Mouse (Mus musculus): ENCODE data around the gene Trappc1.
"Not testable (repeated sequence)": the region's sequence is repeated elsewhere in the genome, so short reads cannot be mapped to it uniquely, and the experiment has no call there.

Gene Trappc1

DNA sequence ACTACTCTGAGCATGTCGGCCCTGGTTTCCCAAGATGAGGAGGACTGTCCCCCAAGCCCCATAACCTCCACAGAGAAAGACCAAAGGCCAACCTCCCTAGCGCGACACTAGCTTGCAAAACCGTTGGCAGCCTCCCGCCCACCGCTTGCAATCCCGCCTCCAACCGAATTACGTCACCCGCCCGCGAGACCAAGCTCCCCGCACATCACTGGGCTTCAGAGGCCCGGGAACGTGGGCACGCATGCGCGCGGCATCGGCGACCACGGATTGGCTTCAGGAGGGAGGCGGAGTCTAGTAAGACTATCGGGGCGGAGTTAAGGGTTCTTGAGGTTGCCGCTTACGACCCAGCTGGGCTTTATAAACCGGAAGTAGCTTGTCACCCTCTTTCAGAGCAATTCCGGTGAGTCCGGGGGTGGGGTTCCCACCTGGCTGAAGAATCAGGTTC lies at the start of gene Trappc1, which contains the start of gene Cntrob:
TSS of gene Trappc1 (plus strand) at position 314 of the 445 bp plus-strand sequence.
TSS of gene Cntrob (minus strand) at position 109 of the 445 bp plus-strand sequence.
- DNase-seq, result peak; percentile 100

DNA sequence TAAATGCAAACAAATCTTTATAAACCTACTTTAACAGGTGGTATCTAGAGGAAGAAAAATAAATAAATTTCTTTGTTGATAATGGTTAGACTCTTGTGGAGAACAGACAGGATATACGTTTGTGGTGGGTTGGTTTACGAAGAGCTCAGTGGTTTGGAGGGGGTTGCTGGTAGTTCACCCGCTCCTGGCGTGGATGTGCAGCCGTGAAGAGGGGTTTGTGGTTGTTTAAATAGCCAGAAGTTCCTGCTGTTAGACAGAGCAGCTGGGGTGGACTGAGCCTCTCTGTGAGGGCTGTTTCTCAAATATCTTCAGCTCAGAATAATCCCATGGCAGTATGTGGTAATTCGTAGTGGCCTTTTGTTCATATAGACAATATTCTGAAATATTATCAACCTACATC lies 48.1 kb upstream of the Trappc1 start:
- peak; percentile 20 for DNase-seq

GRCm38 (mm10) chr11:69276081-69276480 lies 47.7 kb upstream of the Trappc1 start:
- DNase-seq, result no peak

GRCm38 (mm10) chr11:69277267-69277666 lies 46.5 kb upstream of the Trappc1 start:
- DNase-seq, result no peak

- DNase-seq, result no peak
These were observed 32.7 kb upstream of the Trappc1 start for GRCm38 (mm10) chr11:69291111-69291510.

GRCm38 (mm10) chr11:69295286-69295685 lies 28.5 kb upstream of the Trappc1 start:
- DNase-seq, result no peak

DNA sequence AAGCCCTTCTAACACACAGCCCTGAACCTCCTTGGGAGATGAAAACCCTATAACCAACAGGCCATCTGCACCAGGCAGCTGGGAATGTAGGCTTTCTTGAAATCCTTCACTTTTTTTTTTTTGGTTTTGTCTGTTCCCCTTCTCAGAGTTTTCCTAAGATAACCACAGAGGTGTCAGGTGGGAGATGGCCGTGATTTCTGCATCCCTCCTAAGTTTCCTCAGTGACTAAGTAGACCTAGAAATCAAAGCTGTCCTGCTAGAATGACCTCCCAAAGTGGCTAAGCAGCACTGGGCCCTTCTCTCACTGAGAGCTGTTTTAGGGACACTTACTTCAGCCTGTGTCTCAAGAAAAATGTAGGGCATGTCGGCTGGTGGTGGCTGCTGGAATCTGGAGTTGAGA lies 26.0 kb upstream of the Trappc1 start:
- no peak for DNase-seq

GRCm38 (mm10) chr11:69298231-69298630 lies 25.5 kb upstream of the Trappc1 start:
- no peak for DNase-seq

GRCm38 (mm10) chr11:69302817-69303216 lies 21.0 kb upstream of the Trappc1 start:
- DNase-seq, result no peak

- no peak for DNase-seq
These were observed 18.5 kb upstream of the Trappc1 start for GRCm38 (mm10) chr11:69305291-69305690.

DNA sequence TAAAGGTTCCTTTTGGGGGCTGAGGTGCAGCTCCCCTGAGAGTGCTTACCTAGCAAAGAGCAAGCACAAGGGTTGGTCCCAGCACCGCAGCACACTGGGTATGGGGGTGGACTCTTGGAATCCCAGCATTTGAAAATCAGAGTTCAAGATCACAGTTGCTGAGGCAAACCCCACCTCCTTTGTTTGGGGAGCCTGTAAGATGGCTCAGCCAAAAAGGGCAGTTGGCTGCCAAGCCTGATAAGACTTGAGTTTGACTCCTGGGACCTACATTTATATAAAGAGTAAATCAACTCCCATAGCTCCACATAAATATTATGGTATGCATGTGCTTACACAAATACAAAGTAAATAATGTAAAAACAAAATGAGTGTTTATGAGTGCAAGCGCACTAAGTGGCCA lies 17.7 kb upstream of the Trappc1 start:
- no peak for DNase-seq

DNA sequence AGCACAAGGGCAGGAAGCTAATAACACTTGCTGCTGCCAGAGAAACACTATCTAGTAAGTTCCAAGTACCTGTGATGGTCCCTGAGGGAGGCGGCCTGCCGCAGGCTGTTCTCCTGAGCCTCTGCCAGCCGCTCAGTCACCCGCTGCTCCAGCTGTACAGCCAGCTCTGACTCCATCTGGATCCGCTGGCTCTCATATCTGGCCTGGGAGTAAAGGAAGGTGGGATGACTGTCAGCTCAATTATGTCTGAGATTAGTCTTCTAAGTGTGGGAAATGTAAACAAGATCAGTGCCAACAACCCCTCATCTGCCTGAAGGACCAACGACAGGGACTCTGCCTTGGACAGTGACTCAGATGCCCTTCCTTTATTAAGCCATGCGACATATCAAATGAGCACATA lies 12.5 kb upstream of the Trappc1 start:
- no peak for DNase-seq

- no peak for DNase-seq
These were observed 7.4 kb upstream of the Trappc1 start for GRCm38 (mm10) chr11:69316361-69316760.

DNA sequence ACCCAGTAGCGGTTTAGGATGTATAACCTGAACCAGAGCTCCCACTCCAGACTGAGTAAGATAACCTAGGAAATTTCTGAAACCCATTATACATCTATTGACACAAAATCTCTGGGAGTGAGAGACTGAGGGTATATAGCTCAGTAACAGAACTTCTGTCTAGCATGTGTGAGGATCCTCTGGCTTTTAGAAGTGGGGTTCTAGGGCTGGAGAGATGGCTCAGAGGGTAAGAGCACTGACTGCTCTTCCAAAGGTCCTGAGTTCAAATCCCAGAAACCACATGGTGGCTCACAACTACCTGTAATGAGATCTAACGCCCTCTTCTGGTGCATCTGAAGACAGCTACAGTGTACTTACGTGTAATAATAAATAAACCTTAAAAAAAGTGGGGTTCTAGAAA lies 5.8 kb upstream of the Trappc1 start:
- not testable (repeated sequence) for DNase-seq

- no peak for DNase-seq
These were observed 2.2 kb upstream of the Trappc1 start for GRCm38 (mm10) chr11:69321580-69321979.

DNA sequence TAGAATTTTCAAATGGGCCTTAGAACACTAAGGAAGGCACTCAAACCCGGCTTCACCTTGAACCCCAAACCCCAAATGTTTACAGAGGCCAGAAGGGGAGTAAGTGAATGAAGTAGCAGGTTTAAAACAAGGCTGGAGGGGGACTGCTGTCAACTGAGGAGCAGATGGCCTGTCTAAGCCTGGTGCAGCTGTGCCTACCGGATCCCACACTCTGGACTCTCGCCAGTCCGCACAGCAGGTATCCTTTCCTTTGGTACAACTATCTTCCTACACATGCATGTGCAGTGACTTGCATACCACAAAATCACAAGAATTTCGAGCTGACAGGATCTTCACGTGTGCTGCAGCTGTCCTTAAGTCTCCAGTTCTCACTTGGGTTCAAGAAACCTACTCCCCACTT lies 1.8 kb upstream of the Trappc1 start:
- no peak for DNase-seq

GRCm38 (mm10) chr11:69322693-69323471 lies 898 bp upstream of the Trappc1 start:
- DNase-seq, result peak; percentile 31

GRCm38 (mm10) chr11:69324749-69325148 lies 969 bp downstream of the Trappc1 start:
- no peak for DNase-seq

GRCm38 (mm10) chr11:69325628-69326407 lies 2.0 kb downstream of the Trappc1 start, which contains the start of gene Kcnab3:
Gene Kcnab3, plus strand, starts transcription at chr11:69326258.
- peak; percentile 91 for DNase-seq

DNA sequence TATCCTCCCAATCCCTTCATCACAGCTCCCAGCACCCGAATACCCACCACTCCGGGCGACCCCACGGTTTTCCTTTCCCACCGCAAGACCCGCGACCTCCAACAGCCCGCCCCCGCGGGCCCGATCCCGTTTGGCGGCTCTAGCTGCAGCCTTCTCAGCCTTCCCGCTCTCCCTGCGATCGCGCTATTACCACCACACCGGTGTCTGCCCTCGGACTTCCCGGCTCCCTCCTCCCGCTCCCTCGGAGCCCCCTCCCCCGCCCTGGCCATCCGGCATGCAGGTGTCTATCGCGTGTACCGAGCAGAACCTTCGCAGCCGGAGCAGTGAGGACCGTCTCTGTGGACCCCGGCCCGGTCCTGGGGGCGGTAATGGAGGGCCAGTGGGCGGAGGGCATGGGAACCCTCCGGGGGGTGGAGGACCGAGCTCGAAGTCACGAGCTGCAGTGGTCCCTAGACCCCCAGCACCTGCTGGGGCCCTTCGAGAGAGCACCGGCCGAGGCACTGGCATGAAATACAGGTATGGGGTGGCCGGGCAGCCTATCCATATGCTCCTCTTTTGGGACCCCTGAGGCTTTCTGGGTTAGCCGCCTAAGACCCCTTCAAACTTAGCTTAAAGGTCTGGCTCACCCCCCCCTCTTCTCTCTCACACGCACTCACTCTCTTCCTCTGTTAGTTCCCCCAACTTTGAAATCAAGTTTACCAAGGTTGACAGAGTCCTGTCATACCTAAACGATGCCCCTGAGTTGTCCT lies 2.8 kb downstream of the Trappc1 start:
- DNase-seq, result peak; percentile 63

GRCm38 (mm10) chr11:69327157-69327442 lies 3.3 kb downstream of the Trappc1 start:
- no peak for DNase-seq

DNA sequence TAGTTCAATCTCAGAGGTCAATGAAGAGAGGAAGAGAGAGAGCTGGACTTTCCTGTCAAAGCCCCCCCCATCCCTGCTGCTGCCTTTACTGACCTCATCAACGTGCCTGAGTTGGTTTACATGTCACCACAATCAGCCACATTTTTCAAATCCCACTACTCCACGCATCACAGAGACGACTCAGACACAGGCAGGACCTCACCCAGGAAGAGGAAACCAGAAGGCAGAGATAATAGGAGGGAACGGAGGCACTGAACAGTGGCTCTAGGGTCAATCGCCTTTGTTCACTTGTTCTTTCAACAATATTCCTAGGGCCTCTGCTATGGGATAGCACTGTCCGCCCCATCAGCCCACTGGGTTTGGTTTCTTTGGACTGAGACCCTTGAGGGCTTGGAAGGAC lies 3.9 kb downstream of the Trappc1 start:
- no peak for DNase-seq

GRCm38 (mm10) chr11:69328517-69328916 lies 4.7 kb downstream of the Trappc1 start:
- no peak for DNase-seq

All from thymus, postnatal 14 days (tissue).